Mouse (Mus musculus) 416B (cell line): ENCODE results near the gene Zbtb17.

Experiments
- DNase-seq: peaks from one replicate; pipeline ENCODE4 v3.0.0; 2011; ENCODE audit warnings: low read depth

The Zbtb17 gene

GRCm38 (mm10) chr4:141426796-141427745 lies 17.4 kb upstream of the Zbtb17 start:
- DNase-seq = no peak

- no peak for DNase-seq
Measured at GRCm38 (mm10) chr4:141427921-141428320, 16.5 kb upstream of the Zbtb17 start.

GRCm38 (mm10) chr4:141429381-141429780 lies 15.1 kb upstream of the Zbtb17 start:
- no peak for DNase-seq

GRCm38 (mm10) chr4:141429847-141430246 lies 14.6 kb upstream of the Zbtb17 start:
- DNase-seq = peak; percentile 62

- peak; percentile 87 for DNase-seq
Measured at GRCm38 (mm10) chr4:141430997-141431396, 13.5 kb upstream of the Zbtb17 start.

- no peak for DNase-seq
Measured at GRCm38 (mm10) chr4:141432666-141433065, 11.8 kb upstream of the Zbtb17 start.

GRCm38 (mm10) chr4:141433191-141433590 lies 11.3 kb upstream of the Zbtb17 start:
- DNase-seq = no peak

- no peak for DNase-seq
Measured at GRCm38 (mm10) chr4:141435974-141436373, 8.5 kb upstream of the Zbtb17 start, which contains the start of gene Srarp. Srarp (minus strand) TSS chr4:141436105.

- DNase-seq = no peak
Measured at GRCm38 (mm10) chr4:141439083-141439803, 5.2 kb upstream of the Zbtb17 start.

- no peak for DNase-seq
Measured at GRCm38 (mm10) chr4:141440877-141441276, 3.6 kb upstream of the Zbtb17 start.

- no peak for DNase-seq
Measured at GRCm38 (mm10) chr4:141443641-141444429, 619 bp upstream of the Zbtb17 start.

- DNase-seq = no peak
Measured at GRCm38 (mm10) chr4:141445328-141445720, 870 bp downstream of the Zbtb17 start.

- no peak for DNase-seq
Measured at GRCm38 (mm10) chr4:141446211-141446610, 1.8 kb downstream of the Zbtb17 start.

- peak; percentile 37 for DNase-seq
Measured at GRCm38 (mm10) chr4:141451251-141451650, 6.8 kb downstream of the Zbtb17 start.

- no peak for DNase-seq
Measured at GRCm38 (mm10) chr4:141451916-141452450, 7.5 kb downstream of the Zbtb17 start.

- peak; percentile 86 for DNase-seq
Measured at GRCm38 (mm10) chr4:141454581-141455350, 10.3 kb downstream of the Zbtb17 start.

GRCm38 (mm10) chr4:141455526-141455925 lies 11.1 kb downstream of the Zbtb17 start:
- no peak for DNase-seq

- DNase-seq = no peak
Measured at GRCm38 (mm10) chr4:141456193-141456938, 11.9 kb downstream of the Zbtb17 start.

- DNase-seq = peak; percentile 31
Measured at GRCm38 (mm10) chr4:141458236-141458635, 13.8 kb downstream of the Zbtb17 start.

GRCm38 (mm10) chr4:141458888-141459287 lies 14.4 kb downstream of the Zbtb17 start:
- DNase-seq = no peak
